Mouse (Mus musculus) kidney, postnatal 4 days (tissue): ENCODE measurements at regions not wholly inside any gene's neighbourhood (a gene's known extent, or its start where the extent isn't known, plus 50 kb on each side); places are given as distances from the start of the nearest gene placed in this dataset.

Source experiments
- DNase-seq, 2 experiments: peaks; one replicate each; pipeline ENCODE4 v3.0.0; 2021; ENCODE audit warnings: mixed read lengths in 2 of 2

GRCm38 (mm10) chr15:31087607-31088006 lies 136.5 kb upstream of the Dap start:
- no peak for DNase-seq

DNA sequence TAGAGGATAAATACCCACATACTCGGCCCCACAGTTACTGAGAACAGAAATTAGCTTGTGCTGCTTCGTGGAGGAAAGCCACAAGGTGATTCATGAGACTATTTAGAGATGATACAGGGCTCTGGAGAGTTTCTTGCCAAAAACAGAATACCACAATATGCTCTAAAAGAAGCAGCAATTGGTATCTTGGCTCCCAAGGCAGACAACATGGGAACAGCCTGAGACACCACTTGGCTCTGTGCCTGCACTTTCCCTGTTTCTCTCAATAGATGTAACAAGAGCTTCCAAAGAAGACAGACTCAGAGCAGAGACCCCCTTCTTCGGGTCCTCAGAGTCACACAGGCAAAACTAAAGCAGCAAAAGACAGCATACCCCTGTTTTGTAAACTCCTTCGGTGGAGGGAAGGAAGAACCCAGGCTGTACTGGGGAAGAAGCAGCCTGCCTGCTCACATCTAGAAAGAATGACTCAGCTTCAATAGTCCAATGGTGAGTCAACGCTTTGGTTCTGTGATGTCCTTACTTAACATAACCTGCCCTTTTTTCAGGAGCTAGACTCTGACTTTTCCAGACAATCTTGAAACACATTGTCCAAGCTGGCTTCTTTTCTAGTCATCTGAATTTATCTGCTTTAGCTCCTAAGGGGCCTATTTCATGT lies 132.1 kb upstream of the Dap start:
- DNase-seq, result peak in 1 of 2 experiments; percentile 9

DNA sequence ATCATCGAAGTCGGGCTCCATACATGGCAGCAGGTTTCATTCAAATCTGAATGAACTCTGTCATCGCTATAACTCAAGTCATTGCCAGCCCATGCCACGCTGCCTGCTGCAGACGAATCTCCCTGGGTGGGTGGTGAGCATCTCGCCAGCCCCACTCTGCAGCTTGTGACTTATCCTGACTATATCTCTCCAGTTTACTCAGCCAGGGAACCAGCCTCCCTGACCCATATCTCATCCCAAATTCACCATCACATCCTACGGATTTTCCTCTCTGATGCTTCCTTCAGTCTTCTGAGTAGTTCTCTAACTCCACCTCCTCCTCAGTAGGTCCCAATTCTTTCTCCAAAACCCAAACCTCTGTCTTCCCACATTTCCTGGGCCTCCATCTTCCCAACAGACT lies 127.9 kb upstream of the Dap start:
- no peak for DNase-seq

- no peak for DNase-seq
Measured at GRCm38 (mm10) chr15:31097301-31097700, 126.8 kb upstream of the Dap start.

GRCm38 (mm10) chr15:31104743-31105142 lies 119.4 kb upstream of the Dap start:
- DNase-seq, result no peak

GRCm38 (mm10) chr15:31106907-31107306 lies 117.2 kb upstream of the Dap start:
- peak in 1 of 2 experiments; percentile 5 for DNase-seq

- no peak for DNase-seq
Measured at GRCm38 (mm10) chr15:31113216-31113615, 110.9 kb upstream of the Dap start.

GRCm38 (mm10) chr15:31117338-31117737 lies 106.8 kb upstream of the Dap start:
- DNase-seq, result no peak

DNA sequence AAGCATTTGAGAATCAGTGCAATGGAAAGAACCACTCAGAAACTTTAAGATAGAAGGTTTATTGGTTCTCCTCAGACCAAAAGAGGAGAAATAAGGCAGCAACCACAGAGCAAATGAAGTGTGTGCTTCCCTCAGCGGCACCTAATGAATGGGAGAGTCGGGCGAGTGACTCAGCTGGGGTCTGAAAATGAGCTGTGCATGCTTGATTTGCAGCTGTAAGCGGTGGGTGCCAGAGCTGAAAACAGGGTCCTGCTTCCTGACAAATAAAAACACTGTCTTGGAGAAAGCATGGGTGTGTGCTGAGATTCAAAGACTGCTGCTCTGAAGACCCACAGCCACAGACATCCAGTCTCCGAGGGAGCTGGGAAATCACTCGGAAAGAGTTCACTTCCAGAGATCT lies 104.0 kb upstream of the Dap start:
- no peak for DNase-seq

DNA sequence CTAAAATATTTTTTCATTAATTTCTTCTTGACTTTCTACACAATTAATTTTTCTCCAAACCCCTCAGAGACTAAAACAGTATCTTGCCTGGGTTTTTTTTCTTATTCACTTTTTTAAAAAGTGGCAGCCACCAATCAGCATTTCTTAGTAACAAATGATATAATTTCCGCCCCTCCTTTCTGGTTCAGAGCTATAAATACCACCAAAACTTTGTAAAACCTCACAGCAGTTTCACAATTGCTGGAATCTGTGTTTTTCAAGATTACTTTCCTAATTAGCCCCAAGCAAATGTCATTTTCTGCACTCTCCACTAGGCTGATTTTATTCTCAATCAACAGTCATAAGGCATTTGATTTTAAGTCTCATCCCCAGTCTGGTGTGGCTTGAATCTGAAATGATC lies 98.3 kb upstream of the Dap start:
- no peak for DNase-seq

GRCm38 (mm10) chr15:31126999-31127398 lies 97.1 kb upstream of the Dap start:
- no peak for DNase-seq

GRCm38 (mm10) chr15:31134891-31135290 lies 89.2 kb upstream of the Dap start:
- no peak for DNase-seq

DNA sequence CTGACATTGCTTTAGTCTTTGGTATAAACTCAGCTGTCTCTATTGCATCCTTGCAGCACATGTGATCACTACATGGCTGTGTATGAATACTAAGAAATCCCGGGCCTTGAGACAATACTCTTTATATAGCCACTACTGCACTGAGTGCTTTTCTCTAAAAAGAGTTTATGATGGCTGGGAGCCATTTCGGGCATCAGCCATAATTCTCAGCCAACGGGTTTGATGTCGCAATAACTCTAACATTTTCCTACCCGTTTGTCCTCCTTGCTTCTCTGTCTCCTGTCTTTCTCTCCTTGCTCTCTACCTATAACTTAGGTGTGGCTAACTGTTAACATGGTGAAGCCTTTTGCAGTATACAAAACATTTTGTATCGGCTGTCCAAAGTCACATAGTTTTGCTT lies 85.5 kb upstream of the Dap start:
- DNase-seq, result no peak

DNA sequence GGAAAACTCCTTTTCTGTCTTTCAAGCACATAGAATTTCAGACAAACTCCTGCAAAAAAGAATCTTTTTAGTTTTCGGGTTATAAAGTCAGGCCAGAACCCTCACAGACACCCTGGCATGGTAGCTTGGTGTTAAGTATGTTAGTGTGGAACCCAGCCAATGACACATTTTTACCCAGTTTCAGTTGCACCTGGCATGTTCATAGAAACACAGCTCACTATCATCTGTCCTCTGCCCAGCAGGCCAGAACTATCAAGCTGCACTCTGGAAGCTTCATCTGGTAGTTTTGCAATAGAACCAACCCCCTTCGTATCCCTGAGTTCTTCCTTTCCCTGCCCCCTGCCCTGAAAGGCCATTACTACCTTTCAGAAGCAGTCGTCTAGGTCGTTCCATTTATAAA lies 82.4 kb upstream of the Dap start:
- no peak for DNase-seq

GRCm38 (mm10) chr15:31148251-31149145 lies 75.6 kb upstream of the Dap start:
- no peak for DNase-seq

GRCm38 (mm10) chr15:31149855-31150254 lies 74.3 kb upstream of the Dap start:
- no peak for DNase-seq

DNA sequence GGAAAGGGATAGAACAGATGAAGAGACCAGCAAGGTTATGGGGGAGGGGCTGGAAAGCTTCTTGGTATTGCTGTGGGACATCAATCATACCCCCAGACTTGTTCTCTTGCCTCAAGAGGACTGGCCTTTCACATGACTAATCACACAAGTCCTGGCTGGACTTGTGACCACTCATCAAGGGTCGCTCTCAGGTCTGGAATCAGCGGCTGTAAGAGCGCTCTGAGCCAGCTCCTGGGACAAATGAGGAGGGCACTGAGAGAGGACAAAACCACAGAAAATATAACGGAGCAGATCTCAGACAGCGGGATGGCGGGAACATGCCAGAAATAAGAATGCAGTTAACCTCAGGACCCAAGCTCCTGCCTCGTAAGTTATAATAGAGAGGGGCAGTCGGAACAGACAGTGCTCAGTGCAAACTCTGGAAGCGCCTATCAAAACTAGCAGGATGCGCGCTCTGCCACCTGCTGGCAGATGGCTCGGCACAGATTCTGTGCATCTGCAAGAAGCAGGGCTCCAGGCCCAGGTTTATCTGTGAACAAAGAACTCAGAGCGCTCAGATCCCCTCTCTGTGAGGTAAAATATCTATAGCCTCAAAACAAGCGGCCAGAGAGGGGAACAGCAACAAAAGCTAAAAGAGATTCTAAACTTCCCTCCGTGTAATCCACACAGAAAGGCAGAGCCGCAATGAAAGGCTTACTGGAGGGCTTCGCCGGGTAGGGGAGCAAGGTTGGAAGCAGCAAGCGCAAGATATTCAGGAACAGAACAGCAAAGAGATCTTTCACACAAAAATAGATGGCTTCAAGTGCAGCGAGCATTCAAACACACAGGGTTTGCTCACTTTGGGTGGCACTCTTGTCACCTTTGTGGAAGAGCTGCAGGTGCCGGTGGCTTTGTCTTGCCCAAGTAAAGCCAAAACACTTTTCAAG lies 73.3 kb upstream of the Dap start:
- DNase-seq, result peak; percentile 76 to 80

DNA sequence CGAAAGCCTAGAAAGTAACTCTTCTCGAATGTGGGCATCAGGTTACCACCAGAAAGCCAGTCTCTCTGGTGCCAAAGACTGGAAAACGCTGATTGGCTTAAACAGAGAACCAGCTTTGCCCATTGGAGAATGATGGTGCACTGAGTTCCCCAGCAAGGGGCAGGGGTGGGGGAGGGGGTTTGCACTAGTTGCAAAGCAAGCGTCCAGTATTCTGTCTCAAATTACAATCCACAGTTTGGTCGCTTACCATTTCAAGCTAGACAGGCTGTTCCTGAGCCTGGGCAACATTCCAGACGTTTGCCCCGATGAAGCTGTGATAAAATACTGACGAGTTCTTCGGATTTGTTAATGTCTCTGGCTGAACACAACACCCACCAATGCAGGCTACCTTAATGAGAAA lies 69.0 kb upstream of the Dap start:
- peak; percentile 37 to 53 for DNase-seq

DNA sequence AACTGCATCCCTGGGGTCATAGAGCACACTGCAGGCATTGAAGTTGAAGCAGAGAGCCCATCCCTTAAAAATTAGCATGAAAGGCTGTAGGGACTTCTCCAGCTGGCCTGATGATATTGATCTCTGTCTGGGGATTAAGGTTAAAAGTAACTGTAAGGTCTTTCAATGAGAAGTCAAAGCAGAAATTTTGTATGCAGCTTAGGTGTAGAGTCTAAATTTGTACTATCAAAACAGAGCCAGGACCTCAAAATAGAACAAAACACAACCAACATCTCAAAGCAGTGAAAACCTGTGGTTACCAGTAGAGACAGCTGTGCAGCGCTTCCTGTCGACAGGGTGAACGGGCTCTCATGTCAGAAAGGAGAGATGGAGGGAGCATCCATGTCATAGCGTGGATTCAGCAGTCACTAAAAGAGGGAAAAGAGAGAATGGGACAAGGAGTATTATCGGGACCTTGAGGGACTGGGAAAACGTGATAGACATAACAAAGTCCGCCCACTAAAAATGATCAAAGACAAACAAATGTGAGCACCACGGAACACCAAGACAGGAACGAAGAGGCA lies 57.5 kb upstream of the Dap start:
- DNase-seq, result no peak

DNA sequence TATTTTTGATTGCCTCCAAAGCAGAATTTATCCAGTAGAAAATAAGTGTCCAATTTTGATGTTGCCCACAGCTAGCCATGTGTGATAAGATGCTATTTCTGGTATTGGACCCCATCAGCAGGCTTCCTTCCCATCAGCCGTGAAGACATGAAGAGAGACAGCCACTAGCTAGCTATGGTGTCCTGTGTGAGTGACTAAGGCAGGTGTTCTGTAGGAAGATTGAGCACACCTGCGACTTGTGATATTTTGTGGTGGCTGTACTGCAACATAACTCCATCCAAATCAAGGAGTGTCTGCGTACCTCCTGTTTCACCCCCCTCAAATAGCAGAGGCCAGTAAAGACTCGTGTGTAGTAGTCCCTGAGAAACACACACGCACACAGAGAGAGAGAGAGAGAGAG lies 56.6 kb upstream of the Dap start:
- DNase-seq, result no peak

DNA sequence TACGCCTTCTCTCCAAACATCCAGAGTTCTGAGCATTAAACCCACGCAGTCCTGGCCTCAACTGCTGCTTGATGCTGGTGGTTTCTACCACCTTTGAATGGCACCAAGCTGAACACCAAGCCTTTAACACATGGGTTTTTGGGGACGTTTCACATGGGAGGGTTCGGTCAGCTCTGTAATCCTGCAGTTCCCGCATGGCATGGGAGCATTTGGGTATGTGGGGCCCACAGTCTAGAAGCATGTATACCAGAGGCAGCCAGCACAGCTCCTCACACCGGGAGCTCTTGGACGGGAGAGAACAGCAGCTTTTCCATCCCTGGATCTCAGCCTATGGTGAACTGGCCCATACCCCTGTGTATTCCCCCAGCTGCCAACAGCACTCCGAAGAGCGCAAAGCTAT lies 55.9 kb upstream of the Dap start:
- no peak for DNase-seq

- no peak for DNase-seq
Measured at GRCm38 (mm10) chr15:31173309-31174115, 50.6 kb upstream of the Dap start.
